Mouse (Mus musculus) forebrain, embryonic 16.5 days (tissue): ENCODE measurements at regions not wholly inside any gene's neighbourhood (a gene's known extent, or its start where the extent isn't known, plus 50 kb on each side); places are given as distances from the start of the nearest gene placed in this dataset.
"Not testable (repeated sequence)": the region's sequence is repeated elsewhere in the genome, so short reads cannot be mapped to it uniquely, and the experiment has no call there.

Experiments used
- ATAC-seq: fragments of 200-750 bp; cut with Nextera tagmentation; 2 replicates; pipeline ENCODE4 v1.8.0; 2017; ENCODE audit warnings: mild to moderate bottlenecking, moderate library complexity
- H3K27ac ChIP-seq: fragments of 300-500 bp; sonication (generic); 2 replicates; pipeline ENCODE4 v1.5.1; 2014; ENCODE audit warnings: low read length, control low read depth
- H3K27me3 ChIP-seq: fragments of 300-500 bp; sonication (generic); replicated peaks from 2 replicates; pipeline ENCODE4 v1.6.1; 2014; ENCODE audit warnings: low read length; ENCODE audit not compliant: control insufficient read depth, insufficient read depth
- H3K36me3 ChIP-seq: fragments of 300-500 bp; sonication (generic); 2 replicates; pipeline ENCODE4 v1.6.1; 2014; ENCODE audit not compliant: control insufficient read depth, insufficient read depth
- H3K4me1 ChIP-seq: fragments of 300-500 bp; sonication (generic); replicated peaks from 2 replicates; pipeline ENCODE4 v1.6.1; 2014; ENCODE audit warnings: low read length; ENCODE audit not compliant: control insufficient read depth, insufficient read depth
- H3K4me2 ChIP-seq: fragments of 300-500 bp; sonication (generic); 2 replicates; pipeline ENCODE4 v1.6.1; 2014; ENCODE audit warnings: mild to moderate bottlenecking, low read length, control low read depth
- H3K4me3 ChIP-seq: fragments of 300-500 bp; sonication (generic); replicated peaks from 2 replicates; pipeline ENCODE4 v1.5.1; 2014; ENCODE audit warnings: mild to moderate bottlenecking, low read length, control low read depth
- H3K9ac ChIP-seq: fragments of 300-500 bp; sonication (generic); replicated peaks from 2 replicates; pipeline ENCODE4 v1.6.1; 2014; ENCODE audit warnings: low read depth, low read length, control low read depth
- H3K9me3 ChIP-seq: fragments of 300-500 bp; sonication (generic); 2 replicates; pipeline ENCODE4 v1.6.1; 2016; ENCODE audit warnings: low read length; ENCODE audit not compliant: control insufficient read depth
- WGBS: fragments of 180-500 bp; shearing (Covaris S2); extraction: QIAGEN DNeasy Blood & Tissue Kit; methylation state at CpG from one replicate; pipeline ENCODE4 v1.1.7; 2014; 5-methylcytosine and 5-hydroxymethylcytosine counted together

GRCm38 (mm10) chr13:50906431-50906830, 194.2 kb upstream of the Spin1 start:
- not testable (repeated sequence) for ATAC-seq
- 90% methylated on average over 6 of the region's 6 CpGs for WGBS

GRCm38 (mm10) chr13:50906910-50907309, 193.8 kb upstream of the Spin1 start:
- no peaks in the 10 kb centered on the region for H3K27me3 ChIP-seq
- ATAC-seq: no peak
- WGBS: 87% methylated on average over 1 of the region's 1 CpGs
- H3K4me1 ChIP-seq: no peaks in the 10 kb centered on the region
- H3K4me3 ChIP-seq: no peak overlapping the region
- H3K27ac ChIP-seq: no peak overlapping the region
- H3K4me2 ChIP-seq: no peak overlapping the region
- H3K9ac ChIP-seq: no peak overlapping the region
- H3K36me3 ChIP-seq: no peaks in the 10 kb centered on the region
- no peaks in the 10 kb centered on the region for H3K9me3 ChIP-seq

More at GRCm38 (mm10) chr13:50906431-50906830, 194.2 kb upstream of the Spin1 start:
- not testable (repeated sequence) for H3K9ac ChIP-seq, H3K27me3 ChIP-seq, H3K4me1 ChIP-seq, H3K4me3 ChIP-seq, H3K27ac ChIP-seq, H3K36me3 ChIP-seq, H3K4me2 ChIP-seq, H3K9me3 ChIP-seq

- H3K9me3 ChIP-seq, ATAC-seq, H3K4me1 ChIP-seq, H3K4me2 ChIP-seq, H3K9ac ChIP-seq, H3K36me3 ChIP-seq, H3K4me3 ChIP-seq, H3K27ac ChIP-seq, H3K27me3 ChIP-seq: not testable (repeated sequence)
- WGBS: 69% methylated on average over 2 of the region's 2 CpGs
Observed at GRCm38 (mm10) chr13:50912776-50913175, 187.9 kb upstream of the Spin1 start.

- H3K27ac ChIP-seq, H3K9me3 ChIP-seq, H3K4me3 ChIP-seq, H3K4me2 ChIP-seq, H3K9ac ChIP-seq, ATAC-seq, H3K4me1 ChIP-seq, H3K36me3 ChIP-seq, H3K27me3 ChIP-seq: not testable (repeated sequence)
- WGBS: 82% methylated on average over 3 of the region's 3 CpGs
Observed at GRCm38 (mm10) chr13:50934017-50934416, 166.7 kb upstream of the Spin1 start.

- Histone ChIP-seq H3K4me3 (no peak overlapping the region), H3K36me3 (no peaks in the 10 kb centered on the region), H3K9ac (no peak overlapping the region), H3K4me1 (no peaks in the 10 kb centered on the region), H3K27me3 (no peaks in the 10 kb centered on the region), H3K27ac (no peak overlapping the region), H3K9me3 (no peaks in the 10 kb centered on the region), H3K4me2 (no peak overlapping the region)
- ATAC-seq: no peak
- 49% methylated on average over 3 of the region's 3 CpGs for WGBS
Observed at GRCm38 (mm10) chr13:50942561-50942960, 158.1 kb upstream of the Spin1 start.

GRCm38 (mm10) chr13:50949545-50950226, 151.0 kb upstream of the Spin1 start:
- Histone ChIP-seq H3K36me3 (no peaks in the 10 kb centered on the region), H3K4me1 (no peaks in the 10 kb centered on the region), H3K4me2 (no peak overlapping the region), H3K27ac (no peak overlapping the region), H3K9ac (no peak overlapping the region), H3K9me3 (no peaks in the 10 kb centered on the region), H3K4me3 (no peak overlapping the region), H3K27me3 (no peaks in the 10 kb centered on the region)
- peak; percentile 50 for ATAC-seq
- WGBS: 39% methylated on average over 6 of the region's 6 CpGs

- Histone ChIP-seq H3K4me2 (no peak overlapping the region), H3K9me3 (no peaks in the 10 kb centered on the region), H3K36me3 (no peaks in the 10 kb centered on the region), H3K4me3 (no peak overlapping the region), H3K27me3 (no peaks in the 10 kb centered on the region), H3K4me1 (no peaks in the 10 kb centered on the region), H3K27ac (no peak overlapping the region), H3K9ac (no peak overlapping the region)
- WGBS: 90% methylated on average over 6 of the region's 6 CpGs
- ATAC-seq: no peak
Observed at GRCm38 (mm10) chr13:50954671-50955070, 146.0 kb upstream of the Spin1 start.

- H3K27me3 ChIP-seq: no peaks in the 10 kb centered on the region
- H3K27ac ChIP-seq: no peak overlapping the region
- H3K4me1 ChIP-seq: no peaks in the 10 kb centered on the region
- no peak overlapping the region for H3K4me3 ChIP-seq
- ATAC-seq: no peak
- no peaks in the 10 kb centered on the region for H3K9me3 ChIP-seq
- H3K9ac ChIP-seq: no peak overlapping the region
- WGBS: 80% methylated on average over 20 of the region's 20 CpGs
- no peak overlapping the region for H3K4me2 ChIP-seq
- no peaks in the 10 kb centered on the region for H3K36me3 ChIP-seq
Observed at GRCm38 (mm10) chr13:50958051-50958883, 142.4 kb upstream of the Spin1 start.

- no peak overlapping the region for H3K9ac ChIP-seq
- ATAC-seq: no peak
- H3K36me3 ChIP-seq: no peaks in the 10 kb centered on the region
- no peak overlapping the region for H3K27ac ChIP-seq
- H3K9me3 ChIP-seq: 0 out of 2 replicates have a peak, but pooled peaks cover 2% of the 10 kb centered on the region
- WGBS: 86% methylated on average over 12 of the region's 12 CpGs
- H3K4me1 ChIP-seq: no peaks in the 10 kb centered on the region
- no peak overlapping the region for H3K4me3 ChIP-seq
- H3K4me2 ChIP-seq: no peak overlapping the region
- no peaks in the 10 kb centered on the region for H3K27me3 ChIP-seq
Observed at GRCm38 (mm10) chr13:50960909-50961308, 139.8 kb upstream of the Spin1 start.
